Mouse (Mus musculus) midbrain, embryonic 11.5 days (tissue): ENCODE measurements around the gene Plpp2. TPM values are rescaled to one million over a fixed set of nuclear protein-coding genes. Genes with fewer than 3 reads are reported as not detected.

Experiments
- ATAC-seq: fragments of 200-750 bp; cut with Nextera tagmentation; 2 replicates; pipeline ENCODE4 v1.8.0; 2017; ENCODE audit warnings: moderate TSS enrichment, moderate library complexity; ENCODE audit not compliant: low FRiP score
- DNase-seq: peaks from one replicate; pipeline ENCODE4 v3.0.0; 2015; ENCODE audit warnings: low spot score; ENCODE audit errors: missing footprints
- H3K27ac ChIP-seq: fragments of 300-500 bp; sonication (generic); 2 replicates; pipeline ENCODE4 v1.5.1; 2014; ENCODE audit warnings: low read depth, low read length
- H3K27me3 ChIP-seq: fragments of 300-500 bp; sonication (generic); 2 replicates; pipeline ENCODE4 v1.6.1; 2014; ENCODE audit warnings: mild to moderate bottlenecking, low read length, moderate library complexity, mixed read lengths; ENCODE audit not compliant: control insufficient read depth, insufficient read depth
- H3K36me3 ChIP-seq: fragments of 300-500 bp; sonication (generic); 2 replicates; pipeline ENCODE4 v1.6.1; 2014; ENCODE audit warnings: mild to moderate bottlenecking, low read length, moderate library complexity, mixed read lengths; ENCODE audit not compliant: control insufficient read depth, insufficient read depth
- H3K4me1 ChIP-seq: fragments of 300-500 bp; sonication (generic); 2 replicates; pipeline ENCODE4 v1.6.1; 2014; ENCODE audit warnings: low read length; ENCODE audit not compliant: control insufficient read depth, insufficient read depth
- H3K4me2 ChIP-seq: fragments of 300-500 bp; sonication (generic); 2 replicates; pipeline ENCODE4 v1.6.1; 2014; ENCODE audit warnings: mild to moderate bottlenecking, moderate library complexity
- H3K4me3 ChIP-seq: fragments of 300-500 bp; sonication (generic); 2 replicates; pipeline ENCODE4 v1.5.1; 2014; ENCODE audit warnings: low read depth, low read length
- H3K9ac ChIP-seq: fragments of 300-500 bp; sonication (generic); 2 replicates; pipeline ENCODE4 v1.6.1; 2014; ENCODE audit warnings: low read length
- H3K9me3 ChIP-seq: fragments of 300-500 bp; sonication (generic); 2 replicates; pipeline ENCODE4 v1.6.1; 2016; ENCODE audit warnings: low read length; ENCODE audit not compliant: control insufficient read depth
- WGBS: fragments of 180-500 bp; shearing (Covaris S2); extraction: QIAGEN DNeasy Blood & Tissue Kit; methylation state at CpG from one replicate; pipeline ENCODE4 v1.1.7; 2014; 5-methylcytosine and 5-hydroxymethylcytosine counted together
- polyA plus RNA-seq: library from polyadenylated mRNA; unstranded; fragments of >200 nt; fragmentation: Nextera tagmentation; extraction: Ambion mirVana; gene quantifications from 2 replicates; pipeline ENCODE4 v1.2.1, GENCODE M21; 2014

The Plpp2 gene
- polyA plus RNA-seq, result 10.5 and 13.4 TPM in 2 replicates

- no peaks in the 10 kb centered on the region; the same call in 1 of the 2 replicates for H3K27me3 ChIP-seq
- ATAC-seq (peak; percentile 78), DNase-seq (peak; percentile 97)
- under 1% methylated on average over 51 of the region's 52 CpGs for WGBS
- H3K4me1 ChIP-seq, result 0 out of 2 replicates have a peak, but pooled peaks cover 7% of the 10 kb centered on the region
- H3K4me3 ChIP-seq, result peak within 1 kb of the TSS; percentile 55
- peak within 1 kb of the TSS; percentile 66 for H3K9ac ChIP-seq
- H3K36me3 ChIP-seq, result no peaks in the 10 kb centered on the region
- peak within 1 kb of the TSS; percentile 97 for H3K4me2 ChIP-seq
- no peak within 1 kb of the TSS for H3K27ac ChIP-seq
- no peaks in the 10 kb centered on the region for H3K9me3 ChIP-seq
Observed at GRCm38 (mm10) chr10:79533126-79533911, at the start of gene Plpp2. Gene Plpp2, minus strand, starts transcription at chr10:79533796.

GRCm38 (mm10) chr10:79581501-79581900, 47.9 kb upstream of the Plpp2 start:
- WGBS, result 94% methylated on average over 8 of the region's 8 CpGs
- Histone ChIP-seq H3K4me2 (no peak overlapping the region), H3K27ac (no peak overlapping the region), H3K9me3 (no peaks in the 10 kb centered on the region), H3K4me3 (no peak overlapping the region), H3K9ac (no peak overlapping the region), H3K27me3 (no peaks in the 10 kb centered on the region), H3K36me3 (no peaks in the 10 kb centered on the region), H3K4me1 (no peaks in the 10 kb centered on the region)
- DNase-seq (no peak), ATAC-seq (no peak)

- 37% methylated on average over 6 of the region's 6 CpGs for WGBS
- Histone ChIP-seq H3K27ac (no peak overlapping the region), H3K4me1 (no peaks in the 10 kb centered on the region), H3K4me3 (no peak overlapping the region), H3K4me2 (no peak overlapping the region), H3K36me3 (no peaks in the 10 kb centered on the region), H3K27me3 (no peaks in the 10 kb centered on the region), H3K9me3 (no peaks in the 10 kb centered on the region), H3K9ac (no peak overlapping the region)
- DNase-seq (peak; percentile 97), ATAC-seq (0 out of 2 replicates have a peak, but pooled peaks have one; percentile 33)
Observed at GRCm38 (mm10) chr10:79580811-79581210, 47.2 kb upstream of the Plpp2 start.

- Histone ChIP-seq H3K9me3 (no peaks in the 10 kb centered on the region), H3K27ac (no peak overlapping the region), H3K27me3 (no peaks in the 10 kb centered on the region), H3K4me1 (no peaks in the 10 kb centered on the region), H3K36me3 (no peaks in the 10 kb centered on the region), H3K4me3 (no peak overlapping the region), H3K4me2 (no peak overlapping the region), H3K9ac (no peak overlapping the region)
- 58% methylated on average over 7 of the region's 7 CpGs for WGBS
- ATAC-seq, result no peak
- no peak for DNase-seq
Observed at GRCm38 (mm10) chr10:79580356-79580755, 46.8 kb upstream of the Plpp2 start.

- Histone ChIP-seq H3K36me3 (no peaks in the 10 kb centered on the region), H3K27ac (no peak overlapping the region), H3K9me3 (no peaks in the 10 kb centered on the region), H3K4me2 (no peak overlapping the region), H3K9ac (no peak overlapping the region), H3K4me3 (no peak overlapping the region), H3K4me1 (no peaks in the 10 kb centered on the region), H3K27me3 (no peaks in the 10 kb centered on the region)
- DNase-seq (no peak), ATAC-seq (no peak)
- WGBS, result 85% methylated on average over 12 of the region's 12 CpGs
Observed at GRCm38 (mm10) chr10:79579781-79580180, 46.2 kb upstream of the Plpp2 start.

GRCm38 (mm10) chr10:79578891-79579290, 45.3 kb upstream of the Plpp2 start:
- Histone ChIP-seq H3K9ac (no peak overlapping the region), H3K4me2 (no peak overlapping the region), H3K27ac (no peak overlapping the region), H3K4me1 (no peaks in the 10 kb centered on the region), H3K27me3 (no peaks in the 10 kb centered on the region), H3K4me3 (no peak overlapping the region), H3K9me3 (no peaks in the 10 kb centered on the region), H3K36me3 (no peaks in the 10 kb centered on the region)
- ATAC-seq, result no peak
- WGBS, result 77% methylated on average over 7 of the region's 7 CpGs
- DNase-seq, result no peak

- Histone ChIP-seq H3K4me3 (no peak overlapping the region), H3K27ac (no peak overlapping the region), H3K4me1 (no peaks in the 10 kb centered on the region), H3K9me3 (no peaks in the 10 kb centered on the region), H3K27me3 (no peaks in the 10 kb centered on the region), H3K36me3 (no peaks in the 10 kb centered on the region), H3K9ac (no peak overlapping the region), H3K4me2 (no peak overlapping the region)
- DNase-seq, result no peak
- ATAC-seq, result 0 out of 2 replicates have a peak, but pooled peaks have one; percentile 9
- 62% methylated on average over 9 of the region's 9 CpGs for WGBS
Observed at GRCm38 (mm10) chr10:79578276-79578675, 44.7 kb upstream of the Plpp2 start.

- 76% methylated on average over 4 of the region's 4 CpGs for WGBS
- Histone ChIP-seq H3K9ac (no peak overlapping the region), H3K4me1 (no peaks in the 10 kb centered on the region)
Observed at GRCm38 (mm10) chr10:79577376-79577775, 43.8 kb upstream of the Plpp2 start.

GRCm38 (mm10) chr10:79575754-79576153, 42.2 kb upstream of the Plpp2 start:
- H3K9me3 ChIP-seq, result no peaks in the 10 kb centered on the region
- WGBS, result 83% methylated on average over 6 of the region's 6 CpGs
- DNase-seq, result no peak
- no peaks in the 10 kb centered on the region for H3K36me3 ChIP-seq
- no peaks in the 10 kb centered on the region for H3K27me3 ChIP-seq
- no peak overlapping the region for H3K4me3 ChIP-seq
- H3K9ac ChIP-seq, result no peak overlapping the region
- no peak overlapping the region for H3K27ac ChIP-seq
- H3K4me1 ChIP-seq, result no peaks in the 10 kb centered on the region
- no peak overlapping the region for H3K4me2 ChIP-seq
- no peak for ATAC-seq

More at GRCm38 (mm10) chr10:79577376-79577775, 43.8 kb upstream of the Plpp2 start:
- DNase-seq (no peak), ATAC-seq (no peak)
- Histone ChIP-seq H3K4me2 (no peak overlapping the region), H3K9me3 (no peaks in the 10 kb centered on the region), H3K36me3 (no peaks in the 10 kb centered on the region), H3K27me3 (no peaks in the 10 kb centered on the region), H3K4me3 (no peak overlapping the region), H3K27ac (no peak overlapping the region)
